Mouse (Mus musculus): ENCODE measurements around the gene Necab2.

The Necab2 gene

GRCm38 (mm10) chr8:119428766-119429327 is 17.7 kb upstream of the Necab2 start:
- DNase-seq, result no peak

- no peak for DNase-seq
Measured at GRCm38 (mm10) chr8:119429552-119429951, 17.0 kb upstream of the Necab2 start.

- DNase-seq, result no peak
Measured at GRCm38 (mm10) chr8:119430250-119430649, 16.3 kb upstream of the Necab2 start.

GRCm38 (mm10) chr8:119430690-119431089 is 15.8 kb upstream of the Necab2 start:
- DNase-seq, result no peak

GRCm38 (mm10) chr8:119432372-119432771 is 14.1 kb upstream of the Necab2 start:
- no peak for DNase-seq

GRCm38 (mm10) chr8:119433582-119434174 is 12.8 kb upstream of the Necab2 start, which contains the start of gene Osgin1:
Osgin1 (plus strand) TSS chr8:119434124.
- no peak for DNase-seq

- no peak for DNase-seq
Measured at GRCm38 (mm10) chr8:119434569-119434968, 11.9 kb upstream of the Necab2 start.

- no peak for DNase-seq
Measured at GRCm38 (mm10) chr8:119435527-119435926, 11.0 kb upstream of the Necab2 start.

GRCm38 (mm10) chr8:119436331-119436730 is 10.2 kb upstream of the Necab2 start:
- DNase-seq, result no peak

GRCm38 (mm10) chr8:119436933-119437332 is 9.6 kb upstream of the Necab2 start:
- DNase-seq, result peak; percentile 58 to 63

GRCm38 (mm10) chr8:119437506-119437905 is 9.0 kb upstream of the Necab2 start:
- DNase-seq, result no peak

GRCm38 (mm10) chr8:119438876-119439275 is 7.6 kb upstream of the Necab2 start:
- DNase-seq, result no peak

GRCm38 (mm10) chr8:119439424-119439823 is 7.1 kb upstream of the Necab2 start:
- DNase-seq, result no peak

GRCm38 (mm10) chr8:119439893-119440249 is 6.6 kb upstream of the Necab2 start:
- DNase-seq, result no peak

- peak; percentile 21 to 49 for DNase-seq
Measured at GRCm38 (mm10) chr8:119440250-119440951, 6.1 kb upstream of the Necab2 start.

- no peak for DNase-seq
Measured at GRCm38 (mm10) chr8:119440952-119441270, 5.6 kb upstream of the Necab2 start.

GRCm38 (mm10) chr8:119442013-119442412 is 4.5 kb upstream of the Necab2 start:
- DNase-seq, result no peak

GRCm38 (mm10) chr8:119442970-119443369 is 3.5 kb upstream of the Necab2 start:
- DNase-seq, result no peak

- no peak for DNase-seq
Measured at GRCm38 (mm10) chr8:119446990-119447780, 666 bp downstream of the Necab2 start.

- DNase-seq, result no peak
Measured at GRCm38 (mm10) chr8:119447781-119448170, 1.3 kb downstream of the Necab2 start.

GRCm38 (mm10) chr8:119449627-119450026 is 3.1 kb downstream of the Necab2 start:
- DNase-seq, result no peak

GRCm38 (mm10) chr8:119451131-119451530 is 4.6 kb downstream of the Necab2 start:
- DNase-seq, result no peak

GRCm38 (mm10) chr8:119452919-119453318 is 6.4 kb downstream of the Necab2 start:
- DNase-seq, result no peak

- no peak for DNase-seq
Measured at GRCm38 (mm10) chr8:119456045-119456444, 9.5 kb downstream of the Necab2 start.

All from spleen, adult 18-20 months (tissue).